Mouse (Mus musculus) limb, embryonic 14.5 days (tissue): ENCODE results near the gene Get4. TPM values are rescaled to one million over a fixed set of nuclear protein-coding genes. Genes with fewer than 3 reads are reported as not detected.

Source experiments
- ATAC-seq: fragments of 200-750 bp; cut with Nextera tagmentation; 2 replicates; pipeline ENCODE4 v1.8.0; 2017; ENCODE audit warnings: low read depth, moderate number of reproducible peaks, moderate TSS enrichment; ENCODE audit not compliant: low FRiP score
- DNase-seq: peaks from one replicate; pipeline ENCODE4 v3.0.0-alpha.2; 2015; ENCODE audit warnings: low spot score
- H3K27ac ChIP-seq: fragments of 300-500 bp; sonication (generic); replicated peaks from 2 replicates; pipeline ENCODE4 v1.5.1; 2014; ENCODE audit warnings: low read depth, mild to moderate bottlenecking, low read length, moderate library complexity, mixed read lengths
- H3K27me3 ChIP-seq: fragments of 300-500 bp; sonication (generic); 2 replicates; pipeline ENCODE4 v1.6.1; 2014; ENCODE audit warnings: low read length, mixed read lengths; ENCODE audit not compliant: control insufficient read depth, insufficient read depth
- H3K36me3 ChIP-seq: fragments of 300-500 bp; sonication (generic); 2 replicates; pipeline ENCODE4 v1.6.1; 2014; ENCODE audit warnings: mild to moderate bottlenecking, low read length, moderate library complexity, mixed read lengths; ENCODE audit not compliant: control insufficient read depth, insufficient read depth
- H3K4me1 ChIP-seq: fragments of 300-500 bp; sonication (generic); 2 replicates; pipeline ENCODE4 v1.6.1; 2014; ENCODE audit warnings: antibody characterized with exemption, low read length, mixed read lengths; ENCODE audit not compliant: control insufficient read depth, insufficient read depth
- H3K4me2 ChIP-seq: fragments of 300-500 bp; sonication (generic); replicated peaks from 2 replicates; pipeline ENCODE4 v1.6.1; 2014; ENCODE audit warnings: low read depth, mild to moderate bottlenecking, low read length, moderate library complexity; ENCODE audit not compliant: severe bottlenecking
- H3K4me3 ChIP-seq: fragments of 300-500 bp; sonication (generic); replicated peaks from 2 replicates; pipeline ENCODE4 v1.5.1; 2014; ENCODE audit warnings: low read length
- H3K9ac ChIP-seq: fragments of 300-500 bp; sonication (generic); 2 replicates; pipeline ENCODE4 v1.6.1; 2014; ENCODE audit warnings: mild to moderate bottlenecking, low read depth, low read length, moderate library complexity; ENCODE audit not compliant: severe bottlenecking
- H3K9me3 ChIP-seq: fragments of 300-500 bp; sonication (generic); 2 replicates; pipeline ENCODE4 v1.6.1; 2016; ENCODE audit warnings: low read length; ENCODE audit not compliant: control insufficient read depth
- POLR2A ChIP-seq: fragments of 200-500 bp; IDR thresholded peaks from 2 replicates; pipeline ENCODE4 v1.8.0; 2012; ENCODE audit warnings: inconsistent platforms, mild to moderate bottlenecking, moderate library complexity, borderline replicate concordance; ENCODE audit not compliant: insufficient read depth, insufficient read length; ENCODE audit errors: extremely low read depth
- WGBS: fragments of 180-500 bp; shearing (Covaris S2); extraction: QIAGEN DNeasy Blood & Tissue Kit; methylation state at CpG from one replicate; pipeline ENCODE4 v1.1.7; 2014; 5-methylcytosine and 5-hydroxymethylcytosine counted together
- polyA plus RNA-seq, 2 experiments: library from polyadenylated mRNA; depleted of rRNA in 1 of 2; stranded (reverse) in 1 of 2; unstranded in 1 of 2; fragments of >200 nt; fragmentation: Nextera tagmentation in 1 of 2; extraction: Ambion mirVana in 1 of 2; gene quantifications; 2 replicates each; pipeline versions ENCODE4 v1.2.1 to v1.2.3; 2012 to 2014

Get4 gene
- polyA plus RNA-seq, 2 experiments = 136 to 152 TPM

GRCm38 (mm10) chr5:139294089-139294488 is 42.0 kb downstream of the Get4 start:
- Histone ChIP-seq H3K27ac (no peak overlapping the region), H3K4me2 (no peak overlapping the region), H3K36me3 (no peaks in the 10 kb centered on the region), H3K9me3 (no peaks in the 10 kb centered on the region), H3K27me3 (no peaks in the 10 kb centered on the region), H3K4me3 (no peak overlapping the region), H3K4me1 (no peaks in the 10 kb centered on the region), H3K9ac (no peak overlapping the region)
- 81% methylated on average over 2 of the region's 2 CpGs for WGBS
- TF ChIP-seq POLR2A = no peak
- ATAC-seq (no peak), DNase-seq (no peak)

- Histone ChIP-seq H3K27me3 (no peaks in the 10 kb centered on the region), H3K4me1 (no peaks in the 10 kb centered on the region), H3K36me3 (no peaks in the 10 kb centered on the region), H3K4me3 (no peak overlapping the region), H3K9ac (no peak overlapping the region), H3K9me3 (no peaks in the 10 kb centered on the region), H3K27ac (no peak overlapping the region), H3K4me2 (no peak overlapping the region)
- no peak for TF ChIP-seq POLR2A
- ATAC-seq (no peak), DNase-seq (no peak)
- 53% methylated on average over 10 of the region's 10 CpGs for WGBS
Observed at GRCm38 (mm10) chr5:139297092-139297491, 45.0 kb downstream of the Get4 start.

GRCm38 (mm10) chr5:139297745-139298144 is 45.6 kb downstream of the Get4 start:
- H3K9ac ChIP-seq = no peak overlapping the region
- no peak for TF ChIP-seq POLR2A
- 80% methylated on average over 5 of the region's 5 CpGs for WGBS
- no peak for DNase-seq
- no peak overlapping the region for H3K27ac ChIP-seq
- no peaks in the 10 kb centered on the region for H3K9me3 ChIP-seq
- no peak overlapping the region for H3K4me2 ChIP-seq
- H3K4me3 ChIP-seq = no peak overlapping the region
- H3K4me1 ChIP-seq = no peaks in the 10 kb centered on the region
- H3K36me3 ChIP-seq = no peaks in the 10 kb centered on the region
- H3K27me3 ChIP-seq = no peaks in the 10 kb centered on the region
- no peak for ATAC-seq

- ATAC-seq = no peak
Observed at GRCm38 (mm10) chr5:139302101-139302500, 50.0 kb downstream of the Get4 start.

GRCm38 (mm10) chr5:139303646-139304061 is 51.5 kb downstream of the Get4 start:
- 92% methylated on average over 9 of the region's 9 CpGs for WGBS

More at GRCm38 (mm10) chr5:139302101-139302500, 50.0 kb downstream of the Get4 start:
- no peak overlapping the region for H3K4me3 ChIP-seq
- H3K9ac ChIP-seq = no peak overlapping the region
- H3K4me2 ChIP-seq = no peak overlapping the region
- no peaks in the 10 kb centered on the region for H3K9me3 ChIP-seq
- no peaks in the 10 kb centered on the region for H3K4me1 ChIP-seq
- WGBS = 85% methylated on average over 6 of the region's 6 CpGs
- H3K36me3 ChIP-seq = no peaks in the 10 kb centered on the region
- no peak for TF ChIP-seq POLR2A
- no peak overlapping the region for H3K27ac ChIP-seq
- DNase-seq = no peak
- H3K27me3 ChIP-seq = no peaks in the 10 kb centered on the region

GRCm38 (mm10) chr5:139309946-139310345 is 57.8 kb downstream of the Get4 start:
- no peak for TF ChIP-seq POLR2A
- H3K9me3 ChIP-seq = no peaks in the 10 kb centered on the region
- ATAC-seq (no peak), DNase-seq (no peak)
- no peak overlapping the region for H3K4me3 ChIP-seq
- H3K4me1 ChIP-seq = no peaks in the 10 kb centered on the region
- 76% methylated on average over 3 of the region's 3 CpGs for WGBS
- H3K36me3 ChIP-seq = no peaks in the 10 kb centered on the region
- H3K4me2 ChIP-seq = no peak overlapping the region
- H3K9ac ChIP-seq = no peak overlapping the region
- H3K27ac ChIP-seq = no peak overlapping the region
- no peaks in the 10 kb centered on the region for H3K27me3 ChIP-seq

More at GRCm38 (mm10) chr5:139303646-139304061, 51.5 kb downstream of the Get4 start:
- Histone ChIP-seq H3K27ac (no peak overlapping the region), H3K9ac (no peak overlapping the region), H3K9me3 (no peaks in the 10 kb centered on the region), H3K4me2 (no peak overlapping the region), H3K4me3 (no peak overlapping the region), H3K36me3 (no peaks in the 10 kb centered on the region), H3K27me3 (no peaks in the 10 kb centered on the region), H3K4me1 (no peaks in the 10 kb centered on the region)
- DNase-seq = no peak
- TF ChIP-seq POLR2A = no peak
- no peak for ATAC-seq
